Mouse (Mus musculus) spleen, postnatal 4 days (tissue): Measurements from ENCODE around the gene Mxi1.
A peak's percentile ranks its signal among the peaks of the same experiment; 100 is the strongest.

Source experiments
- DNase-seq, 2 experiments: peaks; one replicate each; pipeline ENCODE4 v3.0.0; 2022; ENCODE audit warnings: low spot score in 2 of 2

Gene Mxi1

GRCm38 (mm10) chr19:53423341-53423753 is 113.0 kb downstream of the Mxi1 start:
- DNase-seq = peak; percentile 74 to 83

GRCm38 (mm10) chr19:53423816-53424465 is 113.6 kb downstream of the Mxi1 start:
- DNase-seq = no peak

- DNase-seq = peak; percentile 73 to 83
Measured at GRCm38 (mm10) chr19:53424629-53425028, 114.3 kb downstream of the Mxi1 start.
